Mouse (Mus musculus): Measurements from ENCODE around the gene Slc35e4.

Slc35e4 gene

GRCm38 (mm10) chr11:3864343-3864742, 50.1 kb downstream of the Slc35e4 start:
- in situ Hi-C loops (cut with MboI, MseI), result no loop called here

GRCm38 (mm10) chr11:3863454-3864112, 50.9 kb downstream of the Slc35e4 start, which contains the start of gene Osbp2:
Osbp2 (minus strand) TSS chr11:3863903.
- in situ Hi-C loops (cut with MboI, MseI), result no loop called here

- in situ Hi-C loops (cut with MboI, MseI), result no loop called here
These were observed 51.6 kb downstream of the Slc35e4 start for GRCm38 (mm10) chr11:3862661-3863453.

GRCm38 (mm10) chr11:3860361-3860760, 54.1 kb downstream of the Slc35e4 start:
- in situ Hi-C loops (cut with MboI, MseI), result no loop called here

- in situ Hi-C loops (cut with MboI, MseI), result no loop called here
These were observed 54.7 kb downstream of the Slc35e4 start for GRCm38 (mm10) chr11:3859778-3860177.

GRCm38 (mm10) chr11:3857902-3858301, 56.6 kb downstream of the Slc35e4 start:
- in situ Hi-C loops (cut with MboI, MseI), result no loop called here

All from regulatory T cell (primary cell).